In the genomic region with DNA sequence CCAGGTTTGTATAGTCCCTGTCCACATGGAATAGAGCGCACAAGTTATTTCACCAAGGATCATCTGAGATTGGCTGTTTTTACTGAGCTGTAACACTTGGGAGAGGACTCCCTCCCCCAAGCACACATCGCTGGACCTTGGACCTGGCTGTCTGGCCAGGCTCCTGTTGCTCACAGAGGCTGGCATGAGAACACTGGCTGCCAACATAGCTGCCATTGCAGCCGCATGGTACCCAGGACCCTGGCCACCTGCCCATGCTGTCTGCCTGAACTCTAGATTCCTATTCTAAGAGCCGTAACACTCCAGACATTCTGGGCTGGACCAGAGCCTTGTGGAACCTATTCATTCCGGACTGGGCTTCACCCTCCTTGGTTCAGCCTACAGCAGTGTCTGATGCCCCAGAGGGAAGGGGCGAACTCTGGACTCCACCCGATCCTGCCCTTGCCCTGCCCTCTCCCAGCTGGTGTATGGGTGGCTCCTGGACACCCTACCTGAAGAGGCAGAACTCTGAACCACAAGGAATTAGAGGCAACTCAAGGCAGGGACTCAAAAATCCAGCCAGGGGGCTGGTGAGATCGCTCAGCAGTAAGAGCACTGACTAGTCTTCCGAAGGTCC, we compare ENCODE assay signal across 9 mouse cellular contexts. TPM values are rescaled to one million over a fixed set of nuclear protein-coding genes. Genes with fewer than 3 reads are reported as not detected.
DNase-seq lines count a peak whose midpoint lies in the region; ATAC-seq lines count a peak whose summit lies in the region.
"Had no signal": no experiment of that assay in that cellular context is flagged by ENCODE, and none has a peak within 500 bp of the region (broad histone marks: within the 10 kb centered on the region; RNA-seq: fewer than 3 reads in every experiment).

No protein-coding gene starts in this region.

- H3K27ac ChIP-seq in neural tube, embryonic 11.5 days (ENCODE audit: low read depth, low read length) = peak overlapping the region; percentile 39
- H3K27ac ChIP-seq in neural tube, embryonic 15.5 days (replicated peaks) = no peak overlapping the region
- 0 out of 2 replicates have a peak overlapping the region, but pooled peaks have one; percentile 18 for H3K27ac ChIP-seq in kidney, embryonic 14.5 days (ENCODE audit: low read depth, low read length)

- H3K9me3 ChIP-seq in neural tube, embryonic 11.5 days (ENCODE audit: control insufficient read depth, low read length) = no peaks in the 10 kb centered on the region
- no peaks in the 10 kb centered on the region for H3K9me3 ChIP-seq in neural tube, embryonic 15.5 days (replicated peaks)
- no peaks in the 10 kb centered on the region for H3K9me3 ChIP-seq in kidney, embryonic 14.5 days (ENCODE audit: control insufficient read depth, low read length)

- peak; percentile 49 for DNase-seq in adrenal gland, postnatal 10 days
- DNase-seq in adrenal gland, adult (ENCODE audit: inconsistent age in 2 of 2, low spot score in 1 of 2) = no peak
- DNase-seq in neural tube, embryonic 11.5 days (ENCODE audit: low spot score) = no peak
- no peak for DNase-seq in ovary, postnatal 14 days (ENCODE audit: low spot score)
- DNase-seq in left cerebral cortex, postnatal 14 days (ENCODE audit: low spot score in 2 of 2) = no peak
- no peak for DNase-seq in thymus, postnatal 14 days
- DNase-seq: lung, postnatal 14 days had no signal

- no peak overlapping the region for H3K4me3 ChIP-seq in neural tube, embryonic 11.5 days (ENCODE audit: low read depth, low read length)
- H3K4me3 ChIP-seq in neural tube, embryonic 15.5 days (replicated peaks) = no peak overlapping the region
- H3K4me3 ChIP-seq in kidney, embryonic 14.5 days (ENCODE audit: low read length) = no peak overlapping the region

- 90% methylated on average over 9 of the region's 9 CpGs for whole genome bisulfite sequencing in neural tube, embryonic 11.5 days
- WGBS in neural tube, embryonic 15.5 days = 83% methylated on average over 9 of the region's 9 CpGs
- WGBS in kidney, embryonic 14.5 days = 82% methylated on average over 9 of the region's 9 CpGs

- H3K36me3 ChIP-seq in neural tube, embryonic 11.5 days (ENCODE audit: control insufficient read depth, insufficient read depth, low read length) = no peaks in the 10 kb centered on the region
- no peaks in the 10 kb centered on the region for H3K36me3 ChIP-seq in neural tube, embryonic 15.5 days
- no peaks in the 10 kb centered on the region for H3K36me3 ChIP-seq in kidney, embryonic 14.5 days (ENCODE audit: control insufficient read depth, insufficient read depth, low read length)

- no peak for ATAC-seq in neural tube, embryonic 11.5 days (ENCODE audit: insufficient read depth, low FRiP score, low TSS enrichment)
- ATAC-seq in neural tube, embryonic 15.5 days (ENCODE audit: low FRiP score) = no peak
- no peak for ATAC-seq in kidney, embryonic 14.5 days (ENCODE audit: low FRiP score, low TSS enrichment)

- no peak overlapping the region for H3K9ac ChIP-seq in neural tube, embryonic 11.5 days (ENCODE audit: low read length)
- no peak overlapping the region for H3K9ac ChIP-seq in neural tube, embryonic 15.5 days (replicated peaks)
- no peak overlapping the region for H3K9ac ChIP-seq in kidney, embryonic 14.5 days (ENCODE audit: low read depth, low read length)

- peaks cover 29% of the 10 kb centered on the region for H3K4me1 ChIP-seq in neural tube, embryonic 11.5 days (ENCODE audit: control insufficient read depth, insufficient read depth, low read length)
- peaks cover 35% of the 10 kb centered on the region for H3K4me1 ChIP-seq in neural tube, embryonic 15.5 days
- peaks cover 30% of the 10 kb centered on the region for H3K4me1 ChIP-seq in kidney, embryonic 14.5 days (ENCODE audit: control insufficient read depth, insufficient read depth, low read length)

- no peaks in the 10 kb centered on the region for H3K27me3 ChIP-seq in neural tube, embryonic 11.5 days (ENCODE audit: control insufficient read depth, insufficient read depth, low read length)
- H3K27me3 ChIP-seq in neural tube, embryonic 15.5 days (replicated peaks) = no peaks in the 10 kb centered on the region
- no peaks in the 10 kb centered on the region for H3K27me3 ChIP-seq in kidney, embryonic 14.5 days (ENCODE audit: control insufficient read depth, insufficient read depth, low read length)

- no peak overlapping the region for H3K4me2 ChIP-seq in neural tube, embryonic 11.5 days (ENCODE audit: low read depth)
- no peak overlapping the region for H3K4me2 ChIP-seq in neural tube, embryonic 15.5 days
- no peak overlapping the region for H3K4me2 ChIP-seq in kidney, embryonic 14.5 days (replicated peaks; ENCODE audit: low read depth, low read length)

- intact Hi-C loops in left cerebral cortex, postnatal 14 days (cut with DNase I) = no loop called here

RNA-seq across cellular contexts. Expression of a gene that starts 58.5 kb away (rescaled TPM):
- total RNA-seq in adrenal gland, postnatal 10 days (2021) = 10 to 100 TPM; 10.3 to 15.3 TPM
- 6.0 and 6.6 TPM in 2 replicates for polyA plus RNA-seq in neural tube, embryonic 11.5 days (2014; fragmentation: Nextera tagmentation; extraction: Ambion mirVana)
- 12.0 and 17.4 TPM in 2 replicates for polyA plus RNA-seq in neural tube, embryonic 15.5 days (2015; fragmentation: Nextera tagmentation; extraction: Ambion mirVana)
- 12.6 and 12.8 TPM in 2 replicates for polyA plus RNA-seq in kidney, embryonic 14.5 days (2014; fragmentation: Nextera tagmentation; extraction: Ambion mirVana)
- 10 to 100 TPM in 1 of 2 experiments, 1 to 10 TPM in 1; 8.1 to 11.7 TPM for total RNA-seq in left cerebral cortex, postnatal 14 days (2021)
